Mouse (Mus musculus): ENCODE data around the gene Ttll4. TPM values are rescaled to one million over a fixed set of nuclear protein-coding genes. Genes with fewer than 3 reads are reported as not detected.

Ttll4 gene
- polyA plus RNA-seq, 1 experiment from 2014 or later = 31.5 TPM

- H3K27me3 ChIP-seq (replicated peaks; ENCODE audit: control insufficient read depth, insufficient read depth, low read length) = no peaks in the 10 kb centered on the region
- WGBS = 91% methylated on average over 1 of the region's 1 CpGs
- H3K9me3 ChIP-seq (ENCODE audit: control insufficient read depth, low read length) = no peaks in the 10 kb centered on the region
- DNase-seq (ENCODE audit: low spot score) (no peak), ATAC-seq (replicated peaks; ENCODE audit: low FRiP score) (no peak)
- no peak overlapping the region for H3K27ac ChIP-seq (ENCODE audit: low read depth, low read length)
- no peaks in the 10 kb centered on the region for H3K4me1 ChIP-seq (replicated peaks; ENCODE audit: control insufficient read depth, insufficient read depth, low read length)
- no peak overlapping the region for H3K9ac ChIP-seq (ENCODE audit: low read depth, low read length)
- no peak overlapping the region for H3K4me2 ChIP-seq
- no peak overlapping the region for H3K4me3 ChIP-seq (ENCODE audit: low read depth, low read length)
- peaks cover 32% of the 10 kb centered on the region for H3K36me3 ChIP-seq (ENCODE audit: control insufficient read depth, insufficient read depth, low read length)
Observed at GRCm38 (mm10) chr1:74698353-74698752, 36.8 kb downstream of the Ttll4 start.

GRCm38 (mm10) chr1:74698791-74699190, 37.2 kb downstream of the Ttll4 start:
- 54% methylated on average over 1 of the region's 1 CpGs for WGBS
- no peaks in the 10 kb centered on the region for H3K9me3 ChIP-seq (ENCODE audit: control insufficient read depth, low read length)
- DNase-seq (ENCODE audit: low spot score) = no peak
- no peaks in the 10 kb centered on the region for H3K4me1 ChIP-seq (replicated peaks; ENCODE audit: control insufficient read depth, insufficient read depth, low read length)
- no peak overlapping the region for H3K4me2 ChIP-seq
- no peak overlapping the region for H3K9ac ChIP-seq (ENCODE audit: low read depth, low read length)
- no peak overlapping the region for H3K4me3 ChIP-seq (ENCODE audit: low read depth, low read length)
- ATAC-seq (replicated peaks; ENCODE audit: low FRiP score) = no peak
- H3K27me3 ChIP-seq (replicated peaks; ENCODE audit: control insufficient read depth, insufficient read depth, low read length) = no peaks in the 10 kb centered on the region
- H3K36me3 ChIP-seq (ENCODE audit: control insufficient read depth, insufficient read depth, low read length) = peaks cover 32% of the 10 kb centered on the region
- H3K27ac ChIP-seq (ENCODE audit: low read depth, low read length) = no peak overlapping the region

DNA sequence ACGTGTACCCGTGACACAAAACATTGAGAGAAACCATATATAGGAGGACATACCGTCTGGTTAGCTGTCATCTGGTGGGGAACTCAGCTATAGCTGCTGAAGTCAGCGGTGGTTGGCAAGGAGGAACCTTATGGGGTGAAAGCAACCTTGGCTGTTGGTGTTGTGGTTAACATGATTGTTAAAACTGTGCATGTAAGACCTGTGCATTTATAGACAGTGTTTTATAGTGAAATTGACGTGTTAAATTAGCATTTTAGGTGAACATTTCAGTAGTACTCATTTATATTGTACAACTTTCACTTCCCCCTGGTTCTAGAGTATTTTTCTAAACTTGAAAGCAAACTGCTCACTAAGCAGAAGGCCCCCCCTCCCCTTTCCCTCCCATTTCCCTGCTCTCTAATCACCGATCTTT, 40.6 kb downstream of the Ttll4 start:
- 88% methylated on average over 6 of the region's 6 CpGs for WGBS
- H3K4me3 ChIP-seq (ENCODE audit: low read depth, low read length) = no peak overlapping the region
- H3K9ac ChIP-seq (ENCODE audit: low read depth, low read length) = no peak overlapping the region
- no peak overlapping the region for H3K4me2 ChIP-seq
- H3K9me3 ChIP-seq (ENCODE audit: control insufficient read depth, low read length) = no peaks in the 10 kb centered on the region
- H3K27me3 ChIP-seq (replicated peaks; ENCODE audit: control insufficient read depth, insufficient read depth, low read length) = no peaks in the 10 kb centered on the region
- DNase-seq (ENCODE audit: low spot score) (no peak), ATAC-seq (replicated peaks; ENCODE audit: low FRiP score) (no peak)
- no peaks in the 10 kb centered on the region for H3K4me1 ChIP-seq (replicated peaks; ENCODE audit: control insufficient read depth, insufficient read depth, low read length)
- peaks cover 20% of the 10 kb centered on the region for H3K36me3 ChIP-seq (ENCODE audit: control insufficient read depth, insufficient read depth, low read length)
- no peak overlapping the region for H3K27ac ChIP-seq (ENCODE audit: low read depth, low read length)

- Histone ChIP-seq H3K36me3 (ENCODE audit: control insufficient read depth, insufficient read depth, low read length) (peaks cover 9% of the 10 kb centered on the region; the same call in 1 of the 2 replicates), H3K27ac (ENCODE audit: low read depth, low read length) (no peak overlapping the region), H3K9me3 (ENCODE audit: control insufficient read depth, low read length) (no peaks in the 10 kb centered on the region), H3K4me1 (replicated peaks; ENCODE audit: control insufficient read depth, insufficient read depth, low read length) (no peaks in the 10 kb centered on the region), H3K27me3 (replicated peaks; ENCODE audit: control insufficient read depth, insufficient read depth, low read length) (no peaks in the 10 kb centered on the region), H3K4me2 (no peak overlapping the region), H3K4me3 (ENCODE audit: low read depth, low read length) (no peak overlapping the region), H3K9ac (ENCODE audit: low read depth, low read length) (no peak overlapping the region)
- WGBS = 88% methylated on average over 3 of the region's 3 CpGs
- DNase-seq (ENCODE audit: low spot score) (no peak), ATAC-seq (replicated peaks; ENCODE audit: low FRiP score) (no peak)
Observed at GRCm38 (mm10) chr1:74704156-74704555, 42.6 kb downstream of the Ttll4 start.

DNA sequence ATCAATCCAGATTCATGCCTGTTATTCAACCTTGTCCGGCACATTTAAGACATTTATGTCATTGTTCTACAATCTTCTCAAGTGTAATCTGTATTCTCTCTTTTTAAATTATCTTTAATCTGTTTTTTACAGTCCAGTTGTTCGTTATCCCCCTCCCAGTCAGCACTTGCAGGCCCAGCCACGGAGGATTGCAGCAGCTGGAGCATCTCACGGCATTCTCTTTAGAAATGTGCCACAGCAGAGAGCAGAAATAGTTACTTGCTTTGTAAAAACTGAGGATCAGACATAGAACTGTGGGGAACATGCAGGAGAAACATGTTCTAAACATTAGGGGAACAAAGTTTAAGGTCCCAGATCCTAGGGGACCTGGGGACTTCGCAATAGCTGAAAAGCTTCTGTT, 43.5 kb downstream of the Ttll4 start:
- no peak overlapping the region for H3K4me3 ChIP-seq (ENCODE audit: low read depth, low read length)
- no peaks in the 10 kb centered on the region for H3K4me1 ChIP-seq (replicated peaks; ENCODE audit: control insufficient read depth, insufficient read depth, low read length)
- ATAC-seq (replicated peaks; ENCODE audit: low FRiP score) (no peak), DNase-seq (ENCODE audit: low spot score) (no peak)
- no peak overlapping the region for H3K4me2 ChIP-seq
- WGBS = 74% methylated on average over 5 of the region's 5 CpGs
- H3K27me3 ChIP-seq (replicated peaks; ENCODE audit: control insufficient read depth, insufficient read depth, low read length) = no peaks in the 10 kb centered on the region
- H3K36me3 ChIP-seq (ENCODE audit: control insufficient read depth, insufficient read depth, low read length) = peaks cover 6% of the 10 kb centered on the region; the same call in 1 of the 2 replicates
- H3K27ac ChIP-seq (ENCODE audit: low read depth, low read length) = no peak overlapping the region
- H3K9me3 ChIP-seq (ENCODE audit: control insufficient read depth, low read length) = no peaks in the 10 kb centered on the region
- H3K9ac ChIP-seq (ENCODE audit: low read depth, low read length) = no peak overlapping the region

DNA sequence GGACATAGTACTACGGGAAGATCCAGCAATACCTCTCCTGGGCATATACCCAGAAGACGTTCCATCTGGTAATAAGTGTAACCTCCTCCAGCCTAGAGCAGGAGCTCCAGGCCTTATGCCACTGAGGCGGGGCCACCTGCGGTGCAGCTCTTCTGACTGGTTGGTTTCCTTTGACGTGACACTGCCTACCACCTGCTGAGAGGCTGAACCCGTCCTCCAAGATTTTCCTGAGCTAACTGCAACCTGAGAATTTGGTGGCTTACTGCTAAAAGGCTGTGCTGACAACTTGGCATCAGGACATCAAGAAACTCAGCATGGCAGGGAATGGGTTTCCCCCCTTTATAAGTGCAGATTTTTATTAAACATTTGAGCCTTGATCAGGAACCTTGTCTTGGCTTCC, 48.0 kb downstream of the Ttll4 start:
- no peaks in the 10 kb centered on the region for H3K4me1 ChIP-seq (replicated peaks; ENCODE audit: control insufficient read depth, insufficient read depth, low read length)
- no peak overlapping the region for H3K9ac ChIP-seq (ENCODE audit: low read depth, low read length)
- DNase-seq (ENCODE audit: low spot score) (no peak), ATAC-seq (replicated peaks; ENCODE audit: low FRiP score) (no peak)
- H3K4me3 ChIP-seq (ENCODE audit: low read depth, low read length) = no peak overlapping the region
- H3K27ac ChIP-seq (ENCODE audit: low read depth, low read length) = no peak overlapping the region
- H3K27me3 ChIP-seq (replicated peaks; ENCODE audit: control insufficient read depth, insufficient read depth, low read length) = no peaks in the 10 kb centered on the region
- no peaks in the 10 kb centered on the region for H3K9me3 ChIP-seq (ENCODE audit: control insufficient read depth, low read length)
- H3K4me2 ChIP-seq = no peak overlapping the region
- no peaks in the 10 kb centered on the region for H3K36me3 ChIP-seq (ENCODE audit: control insufficient read depth, insufficient read depth, low read length)
- 40% methylated on average over 6 of the region's 6 CpGs for WGBS

GRCm38 (mm10) chr1:74712046-74712445, 50.5 kb downstream of the Ttll4 start:
- Histone ChIP-seq H3K4me2 (peak overlapping the region; percentile 24; the same call in 1 of the 2 replicates), H3K9ac (ENCODE audit: low read depth, low read length) (no peak overlapping the region), H3K4me1 (replicated peaks; ENCODE audit: control insufficient read depth, insufficient read depth, low read length) (no peaks in the 10 kb centered on the region), H3K9me3 (ENCODE audit: control insufficient read depth, low read length) (no peaks in the 10 kb centered on the region), H3K27me3 (replicated peaks; ENCODE audit: control insufficient read depth, insufficient read depth, low read length) (no peaks in the 10 kb centered on the region), H3K36me3 (ENCODE audit: control insufficient read depth, insufficient read depth, low read length) (no peaks in the 10 kb centered on the region), H3K4me3 (ENCODE audit: low read depth, low read length) (no peak overlapping the region), H3K27ac (ENCODE audit: low read depth, low read length) (no peak overlapping the region)
- 61% methylated on average over 4 of the region's 4 CpGs for WGBS
- no peak for DNase-seq (ENCODE audit: low spot score)
- no peak for ATAC-seq (replicated peaks; ENCODE audit: low FRiP score)

DNA sequence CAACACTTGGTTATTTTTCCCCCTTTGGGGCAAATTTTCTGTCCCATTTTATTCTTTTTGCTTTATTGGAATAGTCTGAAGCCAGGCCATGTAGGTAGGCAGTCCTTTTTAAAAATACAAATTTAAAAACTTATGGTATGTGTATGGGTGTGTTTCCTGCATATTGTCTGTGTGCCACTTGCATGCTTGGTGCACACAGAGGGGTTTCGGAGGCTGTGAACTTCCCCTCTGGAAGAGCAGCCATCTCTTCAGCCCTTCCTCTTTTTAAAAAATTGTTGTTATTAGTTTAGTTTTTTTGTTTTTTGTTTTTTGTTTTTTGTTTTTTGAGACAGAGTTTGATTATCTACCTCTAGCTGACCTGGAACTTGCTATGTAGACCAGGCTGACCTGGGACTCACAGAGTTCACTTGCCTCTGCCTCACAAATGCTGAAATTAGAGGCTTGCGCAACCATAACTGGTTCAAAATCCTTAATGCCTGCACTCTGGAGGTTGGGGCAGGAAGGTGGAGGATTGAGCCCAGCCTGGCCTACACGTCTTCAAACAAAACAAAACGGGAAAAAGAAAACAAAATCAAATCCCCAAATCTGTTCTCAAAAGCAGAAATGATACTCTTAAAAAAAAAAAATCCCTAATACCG, 51.0 kb downstream of the Ttll4 start:
- no peaks in the 10 kb centered on the region for H3K9me3 ChIP-seq (ENCODE audit: control insufficient read depth, low read length)
- ATAC-seq (replicated peaks; ENCODE audit: low FRiP score) (no peak), DNase-seq (ENCODE audit: low spot score) (no peak)
- peak overlapping the region; percentile 53 for H3K4me3 ChIP-seq (ENCODE audit: low read depth, low read length)
- 39% methylated on average over 5 of the region's 5 CpGs for whole genome bisulfite sequencing
- H3K27me3 ChIP-seq (replicated peaks; ENCODE audit: control insufficient read depth, insufficient read depth, low read length) = no peaks in the 10 kb centered on the region
- H3K4me2 ChIP-seq = peak overlapping the region; percentile 93
- H3K27ac ChIP-seq (ENCODE audit: low read depth, low read length) = no peak overlapping the region
- no peak overlapping the region; the same call in 1 of the 2 replicates for H3K9ac ChIP-seq (ENCODE audit: low read depth, low read length)
- H3K36me3 ChIP-seq (ENCODE audit: control insufficient read depth, insufficient read depth, low read length) = no peaks in the 10 kb centered on the region
- H3K4me1 ChIP-seq (replicated peaks; ENCODE audit: control insufficient read depth, insufficient read depth, low read length) = no peaks in the 10 kb centered on the region

DNA sequence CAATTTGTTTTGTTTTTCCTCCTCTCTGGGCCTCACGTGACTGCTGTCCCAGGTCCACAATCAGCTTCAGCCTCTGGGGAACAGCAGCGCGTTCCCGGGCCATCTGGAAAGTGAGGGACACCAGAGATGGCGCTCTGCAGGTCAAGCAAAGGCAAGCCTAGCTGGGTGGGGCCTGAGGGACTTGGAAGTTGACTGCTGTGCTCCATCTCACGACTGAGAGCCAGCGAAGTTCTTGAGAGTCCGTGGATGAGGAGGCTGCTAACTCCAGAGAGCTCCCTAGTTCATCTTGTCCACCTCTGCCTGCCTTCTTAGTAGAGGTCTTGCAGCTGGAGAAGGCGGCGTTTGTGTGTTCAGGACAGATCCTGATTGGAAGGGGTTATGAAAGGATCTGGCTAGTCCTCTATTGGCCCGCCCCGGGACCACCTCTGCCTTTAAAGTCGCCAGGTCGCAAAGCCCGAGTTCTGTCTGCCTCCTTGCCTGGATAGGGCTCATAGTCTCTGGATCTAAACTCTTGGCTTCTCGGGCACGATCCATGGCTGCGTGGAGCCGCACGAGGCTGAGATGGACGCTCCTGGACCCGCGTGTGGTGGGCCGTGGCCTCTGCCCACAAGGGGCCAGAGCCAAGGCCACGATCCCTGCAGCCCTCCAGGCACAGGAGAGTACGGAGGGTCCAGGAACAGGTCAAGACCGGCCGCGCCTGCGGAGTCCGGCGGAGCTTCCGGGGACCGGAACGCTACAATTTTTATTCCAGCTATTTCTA, 51.7 kb downstream of the Ttll4 start, which contains the start of gene Cyp27a1:
Gene Cyp27a1 (plus strand): TSS at position 476 of the 760 bp plus-strand sequence.
- no peaks in the 10 kb centered on the region for H3K27me3 ChIP-seq (replicated peaks; ENCODE audit: control insufficient read depth, insufficient read depth, low read length)
- no peaks in the 10 kb centered on the region for H3K4me1 ChIP-seq (replicated peaks; ENCODE audit: control insufficient read depth, insufficient read depth, low read length)
- DNase-seq (ENCODE audit: low spot score) (peak; percentile 62), ATAC-seq (replicated peaks; ENCODE audit: low FRiP score) (peak; percentile 49; the same call in 1 of the 2 replicates)
- no peak within 1 kb of the TSS for H3K27ac ChIP-seq (ENCODE audit: low read depth, low read length)
- H3K9me3 ChIP-seq (ENCODE audit: control insufficient read depth, low read length) = no peaks in the 10 kb centered on the region
- H3K9ac ChIP-seq (ENCODE audit: low read depth, low read length) = peak within 1 kb of the TSS; percentile 71
- peak within 1 kb of the TSS; percentile 53 for H3K4me3 ChIP-seq (ENCODE audit: low read depth, low read length)
- H3K36me3 ChIP-seq (ENCODE audit: control insufficient read depth, insufficient read depth, low read length) = no peaks in the 10 kb centered on the region
- peak within 1 kb of the TSS; percentile 93 for H3K4me2 ChIP-seq
- 4% methylated on average over 35 of the region's 35 CpGs for WGBS
